Mouse (Mus musculus): ENCODE measurements around the gene Hist1h3c.

- no peak for TF ChIP-seq TAL1 (conservative IDR thresholded peaks at IDR 0.05; ENCODE audit: low read depth, low read length)
- no peak for TF ChIP-seq CTCF (IDR thresholded peaks at IDR 0.05; ENCODE audit: low read depth, low read length)
Observed at GRCm38 (mm10) chr13:23698996-23699395, 46.4 kb downstream of the Hist1h3c start.
